Mouse (Mus musculus): ENCODE data around the gene Acsbg1. TPM values are rescaled to one million over a fixed set of nuclear protein-coding genes. Genes with fewer than 3 reads are reported as not detected.
A peak's percentile ranks its signal among the peaks of the same experiment; 100 is the strongest.
"Not testable (repeated sequence)": the region's sequence is repeated elsewhere in the genome, so short reads cannot be mapped to it uniquely, and the experiment has no call there.

Acsbg1 gene
- polyA plus RNA-seq, 1 experiment: 203 TPM

- peak in 1 of 2 experiments; percentile 27 for DNase-seq (ENCODE audit: extremely low spot score in 1 of 2, low spot score in 1 of 2)
Observed at GRCm38 (mm10) chr9:54628752-54629151, 32.9 kb downstream of the Acsbg1 start.

DNA sequence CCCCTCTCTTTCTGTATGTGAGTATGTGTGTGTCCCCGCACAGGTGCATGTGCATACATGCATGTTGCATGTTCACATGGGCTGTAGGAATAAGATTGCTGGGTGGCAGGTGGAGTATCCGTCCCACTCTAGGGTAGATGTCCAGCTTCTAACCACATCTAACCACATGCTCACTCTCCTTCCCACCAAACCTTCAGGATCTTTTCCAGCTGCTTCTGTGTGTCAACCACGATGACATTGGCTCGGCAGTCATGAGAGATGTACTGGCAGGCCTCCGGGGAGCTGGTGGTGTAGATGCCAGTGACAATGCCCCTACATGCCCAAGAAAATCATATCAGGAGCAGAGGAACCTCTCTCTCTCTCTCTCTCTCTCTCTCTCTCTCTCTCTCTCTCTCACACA lies 34.4 kb downstream of the Acsbg1 start:
- DNase-seq (ENCODE audit: extremely low spot score in 1 of 2, low spot score in 1 of 2): no peak

DNA sequence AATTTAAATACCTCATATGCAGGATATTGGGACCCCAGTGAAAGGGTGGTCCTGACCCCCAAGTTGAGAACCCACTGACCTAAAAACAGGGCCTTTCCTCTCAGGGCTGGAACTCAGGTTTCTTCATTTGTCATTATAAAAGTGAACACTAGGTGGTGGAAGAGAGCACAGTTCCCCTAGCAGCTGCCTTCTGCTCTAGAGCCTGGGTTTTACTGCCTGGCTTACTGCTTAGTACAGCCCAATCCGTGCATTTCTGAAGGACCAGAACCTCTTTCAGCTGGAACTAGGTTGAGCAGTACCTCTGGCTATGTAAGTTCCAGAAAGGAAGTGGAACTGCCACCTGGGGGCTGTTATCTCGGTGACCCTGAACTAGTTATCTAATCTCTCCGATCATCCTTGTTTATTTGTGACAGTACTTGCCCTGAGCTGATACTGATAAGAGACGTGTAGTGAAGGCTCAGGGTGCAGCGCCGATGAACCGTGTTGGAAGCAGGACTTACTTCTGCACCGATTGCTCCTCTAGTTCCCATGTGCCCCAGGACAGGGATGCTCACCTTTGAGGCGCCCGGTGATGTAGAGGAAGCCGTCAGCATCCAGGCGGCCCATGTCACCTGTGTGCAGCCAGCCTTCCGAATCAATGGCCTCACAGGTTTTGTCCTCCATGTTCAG lies 47.4 kb downstream of the Acsbg1 start:
- peak in 1 of 2 experiments; percentile 82 for DNase-seq (ENCODE audit: extremely low spot score in 1 of 2, low spot score in 1 of 2)

- no peak for DNase-seq (ENCODE audit: extremely low spot score in 1 of 2, low spot score in 1 of 2)
Observed at GRCm38 (mm10) chr9:54612781-54613191, 48.9 kb downstream of the Acsbg1 start.

DNA sequence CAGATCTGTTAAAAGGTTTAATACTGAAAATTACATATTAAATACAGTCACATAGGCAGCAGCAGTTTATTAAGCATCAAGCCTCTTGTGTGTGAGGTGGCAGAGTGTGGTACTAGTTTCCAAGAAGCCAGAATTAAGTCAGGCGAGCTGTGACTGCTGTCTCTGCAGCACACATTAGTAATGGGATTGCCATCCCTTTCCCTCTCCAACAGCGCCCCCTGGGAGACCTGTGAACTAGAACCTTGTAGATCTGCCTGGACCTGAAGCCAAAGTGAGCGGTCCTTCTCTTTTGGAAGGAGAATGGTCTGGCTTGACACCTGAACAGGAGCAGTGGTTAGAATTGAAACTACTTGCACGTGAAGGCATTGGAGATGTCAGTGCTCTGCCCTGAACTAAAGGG lies 56.8 kb downstream of the Acsbg1 start:
- peak in 1 of 2 experiments; percentile 66 for DNase-seq (ENCODE audit: extremely low spot score in 1 of 2, low spot score in 1 of 2)

DNA sequence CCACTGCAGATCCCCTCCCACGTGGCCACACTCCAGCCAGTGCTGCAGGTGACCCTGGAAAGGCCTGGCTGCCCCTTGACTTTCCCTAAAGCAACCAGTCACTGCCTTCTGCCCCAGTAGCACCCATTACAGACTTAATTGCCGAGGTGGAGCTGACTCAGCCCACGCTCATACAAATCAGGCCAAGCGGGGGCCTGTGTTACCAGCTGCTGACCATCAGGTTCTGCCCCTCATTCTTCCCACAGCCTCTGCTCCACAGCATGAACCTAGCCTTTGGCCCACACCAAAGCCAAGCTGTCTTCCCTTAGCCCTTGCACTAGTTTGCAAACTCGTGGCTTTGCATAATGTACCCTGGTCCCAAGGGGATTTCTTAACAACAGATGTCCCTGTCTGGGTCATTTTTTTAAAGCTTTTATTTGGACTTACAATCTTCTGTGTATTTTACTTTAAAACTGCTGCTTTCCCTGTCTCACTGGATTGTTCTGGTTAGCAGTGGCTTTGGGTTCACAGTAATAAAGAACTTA lies 57.5 kb downstream of the Acsbg1 start:
- DNase-seq (ENCODE audit: extremely low spot score in 1 of 2, low spot score in 1 of 2): no peak

DNA sequence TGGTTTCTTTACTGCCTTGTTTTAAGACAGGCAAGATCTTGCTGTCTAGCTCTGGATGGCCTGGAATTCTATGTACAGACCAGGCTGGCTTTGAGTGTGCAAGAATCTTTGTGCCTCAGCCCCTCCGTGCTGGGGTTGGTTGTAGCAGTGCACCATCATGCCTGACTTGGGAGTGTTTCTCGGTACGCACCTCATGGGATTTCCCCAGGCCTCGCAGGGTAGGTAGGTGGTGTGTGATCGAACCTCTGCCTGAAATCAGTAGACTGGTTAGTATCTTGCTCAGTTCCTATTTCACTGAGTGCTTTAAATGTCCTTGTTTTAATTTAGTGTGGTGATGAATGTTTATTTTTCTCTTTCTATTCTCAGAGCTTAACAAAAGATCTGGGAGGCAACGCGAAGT lies 58.8 kb downstream of the Acsbg1 start:
- no peak for DNase-seq (ENCODE audit: extremely low spot score in 1 of 2, low spot score in 1 of 2)

DNA sequence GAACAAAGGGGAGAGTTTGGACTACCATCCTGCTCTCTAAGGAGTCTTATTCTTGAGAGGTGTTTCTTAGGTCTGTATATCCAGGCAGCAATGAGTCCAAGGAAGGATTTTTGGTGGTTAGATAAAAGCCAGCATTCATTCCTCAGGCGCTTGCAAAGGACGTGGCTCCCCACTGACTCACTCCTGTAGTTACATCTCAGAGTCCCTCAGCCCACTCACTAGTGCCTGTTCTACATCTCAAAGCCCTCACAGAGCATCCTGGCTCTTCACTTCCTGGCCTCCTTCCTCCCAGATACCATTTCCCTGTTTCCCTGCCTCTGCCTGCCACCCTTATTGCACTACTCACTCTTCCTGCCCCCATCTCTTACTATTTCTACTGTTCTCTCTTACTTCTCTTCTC lies 59.3 kb downstream of the Acsbg1 start:
- DNase-seq (ENCODE audit: extremely low spot score in 1 of 2, low spot score in 1 of 2): peak in 1 of 2 experiments; percentile 36

DNA sequence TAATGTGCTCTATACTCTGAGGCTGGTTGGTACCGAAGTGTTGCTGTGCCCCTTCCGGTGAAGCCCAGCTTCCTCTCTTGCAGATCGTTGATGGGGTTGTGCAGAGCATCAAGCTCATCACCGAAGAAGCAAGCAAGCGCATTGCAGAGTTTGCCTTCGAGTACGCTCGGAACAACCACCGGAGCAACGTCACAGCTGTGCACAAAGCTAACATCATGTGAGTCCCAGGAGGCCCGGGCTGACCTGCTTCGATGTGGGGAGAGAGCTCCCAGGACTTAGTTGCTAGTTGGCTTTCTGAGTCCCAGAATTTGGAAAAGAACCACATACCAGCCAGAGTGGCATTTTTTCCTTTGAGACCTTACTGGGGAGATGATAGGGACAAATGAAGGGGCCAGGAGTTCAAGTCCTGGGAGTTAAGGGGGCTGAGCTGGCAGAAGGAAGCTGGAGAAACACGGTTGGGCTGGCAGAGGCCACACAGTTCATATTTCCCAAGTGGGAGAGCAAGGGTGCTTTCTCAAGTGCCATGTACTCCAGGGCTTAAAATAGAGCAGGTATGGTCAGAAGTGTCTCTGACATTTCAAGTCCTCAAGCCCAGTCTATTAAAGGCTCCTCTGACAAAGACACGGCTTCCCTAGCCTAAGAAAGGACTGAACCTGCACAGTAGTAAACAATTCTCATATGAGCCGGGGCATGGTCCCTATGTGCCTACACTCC lies 64.8 kb downstream of the Acsbg1 start:
- no peak for DNase-seq (ENCODE audit: extremely low spot score in 1 of 2, low spot score in 1 of 2)

GRCm38 (mm10) chr9:54593652-54594051 lies 68.0 kb downstream of the Acsbg1 start:
- not testable (repeated sequence) for DNase-seq (ENCODE audit: extremely low spot score in 1 of 2, low spot score in 1 of 2)

GRCm38 (mm10) chr9:54587863-54588262 lies 73.8 kb downstream of the Acsbg1 start:
- no peak for DNase-seq (ENCODE audit: extremely low spot score in 1 of 2, low spot score in 1 of 2)

DNA sequence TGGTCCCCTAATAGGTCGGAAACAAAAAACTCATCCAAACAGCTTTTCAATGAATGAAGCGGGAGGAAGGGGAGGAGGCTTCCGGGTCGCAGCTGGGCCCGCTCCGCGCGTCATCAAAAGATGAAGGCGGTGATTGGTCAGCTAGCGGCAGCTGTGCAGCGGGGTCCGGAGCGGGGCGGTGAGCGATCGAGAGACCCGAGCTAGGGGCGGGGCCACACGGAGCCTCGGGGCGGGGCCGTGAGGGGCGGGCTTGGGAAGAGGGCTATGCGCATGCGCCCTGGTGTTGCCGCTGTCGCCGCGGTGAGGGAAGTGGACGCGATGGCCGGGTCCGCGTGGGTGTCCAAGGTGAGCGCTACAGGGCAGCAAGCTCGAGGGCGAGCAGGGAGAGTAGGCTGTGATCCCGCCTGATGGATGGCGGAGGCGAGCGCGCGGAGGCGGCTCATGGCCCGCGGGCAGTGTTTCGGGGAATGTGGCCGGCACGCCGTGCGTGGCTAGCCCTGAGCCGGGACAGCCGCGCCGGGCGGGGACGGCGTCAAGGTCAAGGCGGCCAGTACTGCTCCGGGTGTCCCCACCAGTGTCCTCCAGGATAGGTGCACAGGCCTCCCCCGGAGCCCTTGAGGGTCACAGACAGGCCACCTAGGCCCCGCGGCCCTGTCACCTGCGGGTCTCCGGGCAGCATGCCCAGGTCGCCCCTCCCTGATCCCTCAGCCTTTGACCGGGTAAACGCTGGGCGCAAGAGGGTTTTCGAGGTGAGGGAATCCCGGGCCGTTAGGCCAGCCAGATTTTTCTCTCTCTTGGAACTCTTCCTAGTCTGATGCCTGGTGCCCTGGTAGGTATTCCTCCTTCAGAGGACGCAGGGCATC lies 75.2 kb downstream of the Acsbg1 start, which contains the start of gene Idh3a:
Idh3a (plus strand) TSS at position 136 of the 863 bp plus-strand sequence.
- peak; percentile 95 to 98 for DNase-seq (ENCODE audit: extremely low spot score in 1 of 2, low spot score in 1 of 2)

DNA sequence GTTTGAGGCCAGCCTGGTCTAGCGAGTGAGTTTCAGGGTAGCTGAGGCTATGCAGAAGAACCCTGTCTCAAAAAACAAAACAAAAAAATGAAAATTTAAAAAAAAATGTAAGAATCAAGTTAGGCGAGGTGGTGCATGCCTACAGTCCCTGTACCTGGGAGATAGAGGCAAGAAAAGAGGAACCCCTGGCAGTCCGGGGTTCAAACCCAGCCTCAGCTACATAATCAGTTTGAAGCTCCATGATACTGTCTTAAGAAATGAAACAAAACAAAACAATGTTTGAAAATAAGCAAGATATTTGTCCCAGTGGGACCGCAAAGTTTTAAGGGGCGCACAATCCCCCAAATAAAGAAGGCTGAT lies 75.9 kb downstream of the Acsbg1 start:
- no peak for DNase-seq (ENCODE audit: extremely low spot score in 1 of 2, low spot score in 1 of 2)

GRCm38 (mm10) chr9:54584127-54584526 lies 77.5 kb downstream of the Acsbg1 start:
- not testable (repeated sequence) for DNase-seq (ENCODE audit: extremely low spot score in 1 of 2, low spot score in 1 of 2)

DNA sequence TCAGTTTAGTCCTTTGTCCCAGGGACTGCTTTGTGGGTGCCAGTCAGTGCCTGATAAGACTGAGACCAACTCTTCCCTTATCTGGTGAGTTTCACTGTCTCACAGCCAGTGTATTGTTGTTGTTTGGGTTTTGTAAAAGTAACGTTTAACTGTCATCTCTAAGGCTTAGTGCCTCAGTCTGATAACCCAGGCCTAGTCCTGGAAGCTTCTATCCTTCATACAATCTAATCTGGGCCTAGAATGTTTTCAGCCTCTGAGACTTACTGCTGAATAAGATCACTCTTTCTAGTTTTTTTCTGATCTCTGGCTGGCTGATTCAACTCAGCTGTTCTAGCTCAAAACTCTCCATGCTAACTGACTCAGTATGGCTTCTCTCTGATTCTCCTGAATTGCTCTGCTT lies 78.0 kb downstream of the Acsbg1 start:
- DNase-seq (ENCODE audit: extremely low spot score in 1 of 2, low spot score in 1 of 2): no peak

DNA sequence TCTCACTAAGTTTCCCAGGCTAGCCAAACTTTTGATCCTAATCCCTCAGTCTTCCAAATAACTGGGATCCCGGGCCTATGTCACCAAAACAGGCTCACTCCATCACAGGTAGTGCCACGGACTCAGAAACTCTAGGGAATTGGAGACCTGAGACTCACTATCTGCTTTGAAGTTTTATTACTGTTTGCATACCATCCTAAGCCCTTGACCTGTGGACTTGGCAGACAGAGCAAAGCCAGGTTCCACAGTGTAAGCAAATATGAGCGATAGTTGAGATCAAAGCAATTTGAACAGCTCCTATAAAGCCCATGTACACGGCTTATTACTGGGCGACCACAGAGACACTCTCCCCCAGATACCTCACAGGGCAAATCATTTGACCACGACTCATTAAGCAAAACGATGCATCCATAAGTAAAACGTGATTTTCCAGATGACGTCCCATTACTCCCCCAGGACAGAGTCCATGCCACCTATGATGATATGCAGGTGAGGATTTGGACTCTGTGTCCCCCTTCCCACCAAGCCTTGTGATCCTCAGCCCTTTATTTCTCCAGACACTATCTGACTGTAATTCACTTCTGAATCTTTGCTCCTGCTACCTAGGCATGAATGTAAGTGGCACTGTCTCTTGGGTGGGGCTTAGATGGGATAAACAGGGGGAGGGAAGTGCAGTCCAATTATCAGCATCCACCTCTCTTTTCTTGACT lies 90.4 kb downstream of the Acsbg1 start:
- DNase-seq (ENCODE audit: extremely low spot score in 1 of 2, low spot score in 1 of 2): no peak

DNA sequence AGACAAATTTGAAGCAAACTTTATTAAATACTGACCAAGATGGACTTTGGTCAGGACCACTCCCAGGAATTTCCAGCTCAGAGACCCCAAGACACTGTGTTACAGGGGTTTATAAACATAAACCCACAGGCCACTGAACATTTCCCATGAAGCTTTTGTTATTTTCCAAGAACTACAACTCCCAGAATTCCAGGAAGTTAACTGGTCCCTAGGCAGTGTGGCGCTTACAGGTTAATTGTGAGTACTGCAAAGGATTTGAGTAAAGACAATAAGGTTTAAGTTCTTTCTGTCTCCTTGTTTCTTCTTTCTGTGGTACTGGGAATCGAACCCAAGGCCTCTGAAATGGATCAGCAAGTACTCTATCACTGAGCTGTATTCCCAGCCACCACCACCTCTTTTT lies 92.9 kb downstream of the Acsbg1 start:
- DNase-seq (ENCODE audit: extremely low spot score in 1 of 2, low spot score in 1 of 2): no peak

DNA sequence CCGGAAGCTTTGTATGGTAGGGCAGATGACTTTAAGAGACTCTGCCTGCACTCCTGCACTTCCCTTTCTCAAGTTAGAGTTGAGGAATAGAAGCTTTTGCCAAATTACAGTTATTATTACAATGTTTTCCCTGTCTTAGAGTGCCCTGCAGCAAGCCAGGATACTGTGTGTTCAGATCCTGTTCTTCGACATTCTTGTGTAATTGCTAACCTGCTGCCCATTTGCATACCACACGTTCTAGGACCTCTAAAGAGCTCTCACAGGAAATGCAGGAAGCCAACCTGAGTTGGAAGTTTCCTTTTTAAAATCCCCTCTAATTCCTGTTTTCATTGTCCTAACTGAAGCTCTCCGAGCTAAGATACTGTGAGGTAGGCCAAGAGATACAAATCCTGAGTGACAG lies 94.7 kb downstream of the Acsbg1 start:
- no peak for DNase-seq (ENCODE audit: extremely low spot score in 1 of 2, low spot score in 1 of 2)

- DNase-seq (ENCODE audit: extremely low spot score in 1 of 2, low spot score in 1 of 2): no peak
Observed at GRCm38 (mm10) chr9:54560831-54561601, 100.7 kb downstream of the Acsbg1 start.
